Comparison of ENCODE assay signal across 19 mouse cellular contexts in the genomic region with DNA sequence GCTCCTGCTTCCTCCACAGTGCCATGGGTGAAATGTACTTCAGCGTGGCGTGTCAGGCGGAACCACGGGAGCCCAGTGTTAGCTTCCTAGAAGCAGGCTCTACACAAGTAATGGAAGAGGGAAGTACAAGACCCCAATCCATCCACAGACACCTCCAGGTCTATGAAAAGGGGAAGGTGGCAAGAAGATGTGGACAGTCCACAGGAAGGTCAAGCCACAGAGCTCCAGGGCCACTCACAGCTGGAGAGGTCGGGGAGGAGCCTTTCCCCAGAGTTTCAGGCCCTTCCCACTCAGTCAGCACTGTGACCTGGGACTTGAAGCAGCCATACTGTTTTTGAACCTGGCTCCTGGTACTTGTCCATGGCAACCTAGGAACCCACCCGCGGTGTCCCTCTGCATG. TPM values are rescaled to one million over a fixed set of nuclear protein-coding genes. Genes with fewer than 3 reads are reported as not detected.
DNase-seq lines count a peak whose midpoint lies in the region; ATAC-seq and TF ChIP-seq lines count a peak whose summit lies in the region.
"Had no signal": no experiment of that assay in that cellular context is flagged by ENCODE, and none has a peak within 500 bp of the region (broad histone marks: within the 10 kb centered on the region; RNA-seq: fewer than 3 reads in every experiment).

No protein-coding gene starts in this region.

- peak; percentile 93 for DNase-seq in heart, adult 11 months
- DNase-seq in heart, postnatal 25 days (ENCODE audit: low spot score), result no peak
- DNase-seq in layer of hippocampus, adult 2 months (ENCODE audit: low spot score in 2 of 2), result no peak
- no peak for DNase-seq in layer of hippocampus, adult 18-20 months (ENCODE audit: low spot score in 2 of 2)
- no peak for DNase-seq in cerebellum, adult 9-11 months
- DNase-seq: adrenal gland, postnatal 25 days; cerebellum, postnatal 10 days; gastrocnemius, postnatal 14 days; kidney, adult 18-20 months; kidney, postnatal 10 days; liver, embryonic 13.5 days; right cerebral cortex, postnatal 4 days; thymus, postnatal 25 days had no signal

- intact Hi-C loops in heart, postnatal 25 days (cut with DNase I), result no loop called here

- peaks cover 24% of the 10 kb centered on the region for H3K4me1 ChIP-seq in bone marrow macrophage, adult 2 months (ENCODE audit: control insufficient read depth, insufficient read depth, low read length)

- TF ChIP-seq POLR2A in bone marrow macrophage, adult 2 months (IDR thresholded peaks at IDR 0.05; ENCODE audit: borderline replicate concordance, low read depth, low read length), result no peak

- H3K4me3 ChIP-seq in layer of hippocampus, adult 2 months, result no peak overlapping the region
- H3K4me3 ChIP-seq in bone marrow macrophage, adult 2 months (ENCODE audit: insufficient read depth, low read length), result no peak overlapping the region
- H3K4me3 ChIP-seq: embryonic facial prominence, embryonic 13.5 days; liver, embryonic 13.5 days; lung, embryonic 15.5 days had no signal

- H3K27ac ChIP-seq in layer of hippocampus, adult 2 months, result peak overlapping the region; percentile 91; the same call in 1 of the 2 replicates
- H3K27ac ChIP-seq in bone marrow macrophage, adult 2 months (ENCODE audit: insufficient read depth, low read depth, low read length), result peak overlapping the region; percentile 6; the same call in 1 of the 2 replicates
- H3K27ac ChIP-seq: embryonic facial prominence, embryonic 13.5 days; liver, embryonic 13.5 days; lung, embryonic 15.5 days; macrophage had no signal

- ATAC-seq in granulocyte monocyte progenitor cell, adult 5-6 weeks (replicated peaks; ENCODE audit: poor library complexity, severe bottlenecking), result peak; percentile 85
- ATAC-seq: forebrain, embryonic 16.5 days had no signal

- TF ChIP-seq CTCF in layer of hippocampus, adult 2 months (conservative IDR thresholded peaks at IDR 0.05), result no peak
- TF ChIP-seq CTCF in bone marrow macrophage, adult 2 months (IDR thresholded peaks at IDR 0.05; ENCODE audit: low read depth, low read length), result no peak

RNA-seq across cellular contexts. Expression of gene Med25, which starts 5.5 kb away (rescaled TPM):
- total RNA-seq in heart, postnatal 25 days (2021), result 10 to 100 TPM; 66.7 to 73.9 TPM
- 100 to 1,000 TPM; 103 to 107 TPM for total RNA-seq in layer of hippocampus, adult 2 months (2021)
- total RNA-seq in layer of hippocampus, adult 18-20 months (2021), result 100 to 1,000 TPM in 1 of 2 experiments, 10 to 100 TPM in 1; 96.8 to 101 TPM
- polyA plus RNA-seq in bone marrow macrophage, adult 2 months (2012; ENCODE audit: insufficient read depth, insufficient read length, missing spikeins), result 32.3 and 33.4 TPM in 2 replicates
- 26.7 and 51.2 TPM in 2 replicates for total RNA-seq in granulocyte monocyte progenitor cell, adult 5-6 weeks (2014; fragmentation: Nextera tagmentation)
- 9.2 and 15.6 TPM in 2 replicates for total RNA-seq in granulocyte monocyte progenitor cell, adult 5-6 weeks (2017)

RNA-seq across cellular contexts. Expression of gene Fuz, which starts 8.9 kb away (rescaled TPM):
- 10 to 100 TPM; 12.9 to 15.0 TPM for total RNA-seq in heart, postnatal 25 days (2021)
- 10 to 100 TPM; 21.6 to 24.8 TPM for total RNA-seq in layer of hippocampus, adult 2 months (2021)
- total RNA-seq in layer of hippocampus, adult 18-20 months (2021), result 10 to 100 TPM; 23.4 to 24.5 TPM
- 11.3 and 14.1 TPM in 2 replicates for polyA plus RNA-seq in bone marrow macrophage, adult 2 months (2012; ENCODE audit: insufficient read depth, insufficient read length, missing spikeins)
- 13.6 TPM in 2 replicates for total RNA-seq in granulocyte monocyte progenitor cell, adult 5-6 weeks (2014; fragmentation: Nextera tagmentation)
- 16.5 and 18.0 TPM in 2 replicates for total RNA-seq in granulocyte monocyte progenitor cell, adult 5-6 weeks (2017)

RNA-seq across cellular contexts. Expression of gene Ptov1, which starts 17.4 kb away (rescaled TPM):
- total RNA-seq in heart, postnatal 25 days (2021), result 100 to 1,000 TPM; 153 to 165 TPM
- total RNA-seq in layer of hippocampus, adult 2 months (2021), result 100 to 1,000 TPM; 321 to 335 TPM
- 100 to 1,000 TPM; 341 to 350 TPM for total RNA-seq in layer of hippocampus, adult 18-20 months (2021)
- 90.1 and 105 TPM in 2 replicates for polyA plus RNA-seq in bone marrow macrophage, adult 2 months (2012; ENCODE audit: insufficient read depth, insufficient read length, missing spikeins)
- 67.0 and 95.4 TPM in 2 replicates for total RNA-seq in granulocyte monocyte progenitor cell, adult 5-6 weeks (2014; fragmentation: Nextera tagmentation)
- 24.4 and 32.1 TPM in 2 replicates for total RNA-seq in granulocyte monocyte progenitor cell, adult 5-6 weeks (2017)

RNA-seq across cellular contexts. Expression of gene Pnkp, which starts 30.0 kb away (rescaled TPM):
- total RNA-seq in heart, postnatal 25 days (2021), result 10 to 100 TPM; 16.0 to 16.6 TPM
- total RNA-seq in layer of hippocampus, adult 2 months (2021), result 10 to 100 TPM; 33.1 to 36.3 TPM
- total RNA-seq in layer of hippocampus, adult 18-20 months (2021), result 10 to 100 TPM; 25.3 to 27.8 TPM
- 31.2 and 48.7 TPM in 2 replicates for polyA plus RNA-seq in bone marrow macrophage, adult 2 months (2012; ENCODE audit: insufficient read depth, insufficient read length, missing spikeins)
- total RNA-seq in granulocyte monocyte progenitor cell, adult 5-6 weeks (2014; fragmentation: Nextera tagmentation), result 61.3 and 65.7 TPM in 2 replicates
- total RNA-seq in granulocyte monocyte progenitor cell, adult 5-6 weeks (2017), result 51.0 and 79.6 TPM in 2 replicates

RNA-seq across cellular contexts. Expression of gene Tbc1d17, which starts 38.1 kb away (rescaled TPM):
- 10 to 100 TPM; 44.3 to 47.0 TPM for total RNA-seq in heart, postnatal 25 days (2021)
- total RNA-seq in layer of hippocampus, adult 2 months (2021), result 10 to 100 TPM; 69.0 to 81.3 TPM
- total RNA-seq in layer of hippocampus, adult 18-20 months (2021), result 10 to 100 TPM; 67.9 to 70.6 TPM
- polyA plus RNA-seq in bone marrow macrophage, adult 2 months (2012; ENCODE audit: insufficient read depth, insufficient read length, missing spikeins), result 69.5 and 76.1 TPM in 2 replicates
- 18.1 and 22.6 TPM in 2 replicates for total RNA-seq in granulocyte monocyte progenitor cell, adult 5-6 weeks (2014; fragmentation: Nextera tagmentation)
- total RNA-seq in granulocyte monocyte progenitor cell, adult 5-6 weeks (2017), result 15.5 and 19.3 TPM in 2 replicates
